Comparison of ENCODE assay signal across 8 mouse cellular contexts in the genomic region with DNA sequence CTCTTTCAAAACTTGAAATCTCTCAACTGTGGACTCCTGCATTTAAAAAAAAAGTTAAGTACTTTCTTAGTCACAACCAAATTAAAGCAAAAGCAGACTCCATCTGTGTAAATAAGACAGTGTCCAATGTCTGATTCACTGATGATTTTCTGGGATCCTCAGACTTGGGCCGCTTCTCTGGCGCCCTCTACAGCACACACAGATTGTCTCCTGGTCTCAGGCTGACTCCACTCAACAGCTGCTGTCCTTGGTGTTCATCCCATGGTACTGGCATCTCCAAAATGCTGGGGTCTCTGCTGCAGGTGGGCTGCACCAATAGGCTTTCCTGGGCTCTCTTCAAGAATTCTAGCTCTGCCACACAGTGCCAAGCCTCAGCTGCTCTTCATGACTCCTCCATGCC. TPM values are rescaled to one million over a fixed set of nuclear protein-coding genes. Genes with fewer than 3 reads are reported as not detected.
DNase-seq lines count a peak whose midpoint lies in the region; ATAC-seq and TF ChIP-seq lines count a peak whose summit lies in the region.

No protein-coding gene starts in this region.

- peak; percentile 85; the same call in 1 of the 2 replicates for TF ChIP-seq CTCF in embryonic fibroblast, embryonic 13.5 days (IDR thresholded peaks at IDR 0.05; ENCODE audit: borderline replicate concordance, insufficient read depth, low read length)

- WGBS in heart, embryonic 11.5 days (ENCODE audit: insufficient replicate concordance), result 2% methylated on average over 2 of the region's 2 CpGs

- H3K27ac ChIP-seq in heart, embryonic 11.5 days (ENCODE audit: low read depth, low read length), result no peak overlapping the region
- H3K27ac ChIP-seq in embryonic fibroblast, embryonic 13.5 days (ENCODE audit: insufficient read depth, low read length), result no peak overlapping the region

- H3K4me1 ChIP-seq in heart, embryonic 11.5 days (ENCODE audit: control insufficient read depth, insufficient read depth, low read length), result no peaks in the 10 kb centered on the region
- no peaks in the 10 kb centered on the region for H3K4me1 ChIP-seq in embryonic fibroblast, embryonic 13.5 days (ENCODE audit: control insufficient read depth, insufficient read depth, low read length)

- H3K9me3 ChIP-seq in heart, embryonic 11.5 days (replicated peaks; ENCODE audit: control insufficient read depth, low read length), result no peaks in the 10 kb centered on the region

- no peaks in the 10 kb centered on the region for H3K27me3 ChIP-seq in heart, embryonic 11.5 days (ENCODE audit: control insufficient read depth, insufficient read depth, low read length)

- ATAC-seq in heart, embryonic 11.5 days (replicated peaks; ENCODE audit: insufficient number of reproducible peaks, low FRiP score, low TSS enrichment), result no peak
- ATAC-seq in megakaryocyte progenitor cell, adult 5-6 weeks (replicated peaks; ENCODE audit: poor library complexity), result peak; percentile 79
- ATAC-seq in activated CD4-positive, CD25-positive, alpha-beta regulatory T cell, adult 4 months, result no peak

- H3K9ac ChIP-seq in heart, embryonic 11.5 days (ENCODE audit: low read depth, low read length), result no peak overlapping the region

- H3K4me3 ChIP-seq in heart, embryonic 11.5 days (ENCODE audit: low read depth, low read length), result no peak overlapping the region
- no peak overlapping the region for H3K4me3 ChIP-seq in embryonic fibroblast, embryonic 13.5 days (ENCODE audit: insufficient read depth, low read length)

- DNase-seq in heart, adult 9 months (ENCODE audit: low spot score in 2 of 2), result peak; percentile 18 to 34
- DNase-seq in CD4-positive helper T cell, adult 2 months (ENCODE audit: low read depth, low spot score), result peak; percentile 31
- peak; percentile 70 for DNase-seq in adrenal gland, postnatal 25 days
- peak; percentile 77 to 80 for DNase-seq in kidney, postnatal 4 days

- no peaks in the 10 kb centered on the region for H3K36me3 ChIP-seq in heart, embryonic 11.5 days (ENCODE audit: control insufficient read depth, insufficient read depth, low read length)

- TF ChIP-seq POLR2A in embryonic fibroblast, embryonic 13.5 days (IDR thresholded peaks at IDR 0.05; ENCODE audit: low read depth, low read length), result no peak

- no peak overlapping the region for H3K4me2 ChIP-seq in heart, embryonic 11.5 days

RNA-seq across cellular contexts. Expression of gene Rnps1, which starts 24.5 kb away (rescaled TPM):
- polyA plus RNA-seq in heart, embryonic 11.5 days (2014; fragmentation: Nextera tagmentation; extraction: Ambion mirVana), result 262 and 267 TPM in 2 replicates
- 72.0 and 76.1 TPM in 2 replicates for total RNA-seq in adrenal gland, postnatal 25 days (2021)
- 123 and 134 TPM in 2 replicates for polyA plus RNA-seq in embryonic fibroblast, embryonic 13.5 days (2011; ENCODE audit: insufficient read length, low read depth, missing spikeins)
- 143 and 154 TPM in 2 replicates for total RNA-seq in megakaryocyte progenitor cell, adult 5-6 weeks (2015)
- 187 and 191 TPM in 2 replicates for total RNA-seq in megakaryocyte progenitor cell, adult 5-6 weeks (2017)
- polyA plus RNA-seq in activated CD4-positive, CD25-positive, alpha-beta regulatory T cell, adult 4 months (2017; shearing (Covaris generic)), result 100 to 1,000 TPM; 114 to 119 TPM

RNA-seq across cellular contexts. Expression of gene Eci1, which starts 36.6 kb away (rescaled TPM):
- polyA plus RNA-seq in heart, embryonic 11.5 days (2014; fragmentation: Nextera tagmentation; extraction: Ambion mirVana), result 190 and 199 TPM in 2 replicates
- 228 and 261 TPM in 2 replicates for total RNA-seq in adrenal gland, postnatal 25 days (2021)
- polyA plus RNA-seq in embryonic fibroblast, embryonic 13.5 days (2011; ENCODE audit: insufficient read length, low read depth, missing spikeins), result 26.1 and 31.4 TPM in 2 replicates
- 58.5 and 67.8 TPM in 2 replicates for total RNA-seq in megakaryocyte progenitor cell, adult 5-6 weeks (2015)
- total RNA-seq in megakaryocyte progenitor cell, adult 5-6 weeks (2017), result 27.7 and 32.6 TPM in 2 replicates
- polyA plus RNA-seq in activated CD4-positive, CD25-positive, alpha-beta regulatory T cell, adult 4 months (2017; shearing (Covaris generic)), result 10 to 100 TPM; 57.0 to 77.2 TPM

RNA-seq across cellular contexts. Expression of gene Abca3, which starts 38.1 kb away (rescaled TPM):
- polyA plus RNA-seq in heart, embryonic 11.5 days (2014; fragmentation: Nextera tagmentation; extraction: Ambion mirVana), result 6.3 and 9.2 TPM in 2 replicates
- 23.8 and 28.1 TPM in 2 replicates for total RNA-seq in adrenal gland, postnatal 25 days (2021)
- polyA plus RNA-seq in embryonic fibroblast, embryonic 13.5 days (2011; ENCODE audit: insufficient read length, low read depth, missing spikeins), result 15.6 and 17.8 TPM in 2 replicates
- 18.6 and 20.4 TPM in 2 replicates for total RNA-seq in megakaryocyte progenitor cell, adult 5-6 weeks (2015)
- total RNA-seq in megakaryocyte progenitor cell, adult 5-6 weeks (2017), result 13.8 and 15.5 TPM in 2 replicates
- 10 to 100 TPM; 15.8 to 20.0 TPM for polyA plus RNA-seq in activated CD4-positive, CD25-positive, alpha-beta regulatory T cell, adult 4 months (2017; shearing (Covaris generic))

RNA-seq across cellular contexts. Expression of gene Abca17, which starts 39.0 kb away (rescaled TPM):
- 0.06 TPM in 1 of 2 replicates, not detected in the other for polyA plus RNA-seq in heart, embryonic 11.5 days (2014; fragmentation: Nextera tagmentation; extraction: Ambion mirVana)
- total RNA-seq in adrenal gland, postnatal 25 days (2021), result 0.12 TPM in 1 of 2 replicates, not detected in the other
- not detected in 2 replicates for polyA plus RNA-seq in embryonic fibroblast, embryonic 13.5 days (2011; ENCODE audit: insufficient read length, low read depth, missing spikeins)
- total RNA-seq in megakaryocyte progenitor cell, adult 5-6 weeks (2015), result 0.24 TPM in 1 of 2 replicates, not detected in the other
- total RNA-seq in megakaryocyte progenitor cell, adult 5-6 weeks (2017), result 0.03 TPM in 1 of 2 replicates, not detected in the other
- under 1 TPM in 1 of 2 experiments, not detected in 1; 0.21 TPM for polyA plus RNA-seq in activated CD4-positive, CD25-positive, alpha-beta regulatory T cell, adult 4 months (2017; shearing (Covaris generic))

RNA-seq across cellular contexts. Expression of gene Dnase1l2, which starts 53.0 kb away (rescaled TPM):
- polyA plus RNA-seq in heart, embryonic 11.5 days (2014; fragmentation: Nextera tagmentation; extraction: Ambion mirVana), result 0.86 and 1.6 TPM in 2 replicates
- total RNA-seq in adrenal gland, postnatal 25 days (2021), result 2.7 and 3.5 TPM in 2 replicates
- polyA plus RNA-seq in embryonic fibroblast, embryonic 13.5 days (2011; ENCODE audit: insufficient read length, low read depth, missing spikeins), result 2.5 and 2.8 TPM in 2 replicates
- total RNA-seq in megakaryocyte progenitor cell, adult 5-6 weeks (2015), result 0.94 and 3.5 TPM in 2 replicates
- total RNA-seq in megakaryocyte progenitor cell, adult 5-6 weeks (2017), result 2.9 and 4.0 TPM in 2 replicates
- 1 to 10 TPM; 1.9 to 3.6 TPM for polyA plus RNA-seq in activated CD4-positive, CD25-positive, alpha-beta regulatory T cell, adult 4 months (2017; shearing (Covaris generic))

Comparison
In these comparisons a context has a peak if more than half of its experiments do, and no peak if none do; other contexts are left out.
1. DNase-seq: peak in every context shown above with its lines; median percentile 78 in kidney, postnatal 4 days; 70 in adrenal gland, postnatal 25 days; 31 in CD4-positive helper T cell, adult 2 months; 26 in heart, adult 9 months.